Mouse (Mus musculus) thymus, postnatal 36 days (tissue): ENCODE data around the gene Ulk4.
"Not testable (repeated sequence)": the region's sequence is repeated elsewhere in the genome, so short reads cannot be mapped to it uniquely, and the experiment has no call there.

Experiments
- DNase-seq, 2 experiments: peaks; one replicate each; pipeline ENCODE4 v3.0.0; 2022; ENCODE audit warnings: mixed read lengths in 2 of 2

Ulk4 gene

GRCm38 (mm10) chr9:121058538-121058937 is 218.5 kb downstream of the Ulk4 start:
- DNase-seq, result no peak

- DNase-seq, result no peak
Measured at GRCm38 (mm10) chr9:121058116-121058515, 218.9 kb downstream of the Ulk4 start.

- peak in 1 of 2 experiments; percentile 24 for DNase-seq
Measured at GRCm38 (mm10) chr9:121057401-121057800, 219.6 kb downstream of the Ulk4 start.

GRCm38 (mm10) chr9:121056526-121056925 is 220.5 kb downstream of the Ulk4 start:
- no peak for DNase-seq

GRCm38 (mm10) chr9:121056036-121056435 is 221.0 kb downstream of the Ulk4 start:
- no peak for DNase-seq

GRCm38 (mm10) chr9:121045657-121046056 is 231.3 kb downstream of the Ulk4 start:
- DNase-seq, result not testable (repeated sequence)

GRCm38 (mm10) chr9:121044471-121045206 is 232.4 kb downstream of the Ulk4 start:
- DNase-seq, result no peak

GRCm38 (mm10) chr9:121043021-121043420 is 234.0 kb downstream of the Ulk4 start:
- no peak for DNase-seq

GRCm38 (mm10) chr9:121038396-121038795 is 238.6 kb downstream of the Ulk4 start:
- no peak for DNase-seq

GRCm38 (mm10) chr9:121037975-121038374 is 239.0 kb downstream of the Ulk4 start:
- no peak for DNase-seq

GRCm38 (mm10) chr9:121035296-121035695 is 241.7 kb downstream of the Ulk4 start:
- no peak for DNase-seq

GRCm38 (mm10) chr9:121033596-121033995 is 243.4 kb downstream of the Ulk4 start:
- no peak for DNase-seq

- no peak for DNase-seq
Measured at GRCm38 (mm10) chr9:121032322-121032964, 244.6 kb downstream of the Ulk4 start.

- DNase-seq, result no peak
Measured at GRCm38 (mm10) chr9:121030949-121031348, 246.0 kb downstream of the Ulk4 start.

- DNase-seq, result peak; percentile 28 to 51
Measured at GRCm38 (mm10) chr9:121029786-121030185, 247.2 kb downstream of the Ulk4 start.

- peak; percentile 31 to 48 for DNase-seq
Measured at GRCm38 (mm10) chr9:121023526-121024264, 253.3 kb downstream of the Ulk4 start.

- no peak for DNase-seq
Measured at GRCm38 (mm10) chr9:121020360-121020759, 256.6 kb downstream of the Ulk4 start.

- no peak for DNase-seq
Measured at GRCm38 (mm10) chr9:121019932-121020331, 257.1 kb downstream of the Ulk4 start.

GRCm38 (mm10) chr9:121018524-121019315 is 258.3 kb downstream of the Ulk4 start:
- DNase-seq, result no peak

- no peak for DNase-seq
Measured at GRCm38 (mm10) chr9:121015810-121016502, 261.0 kb downstream of the Ulk4 start.

- DNase-seq, result peak; percentile 26 to 39
Measured at GRCm38 (mm10) chr9:121011540-121011939, 265.5 kb downstream of the Ulk4 start.

GRCm38 (mm10) chr9:121010544-121010943 is 266.5 kb downstream of the Ulk4 start:
- DNase-seq, result peak; percentile 29 to 35
